Mouse (Mus musculus) stomach, postnatal 0 days (tissue): ENCODE data around the gene Btn2a2. TPM values are rescaled to one million over a fixed set of nuclear protein-coding genes. Genes with fewer than 3 reads are reported as not detected.
A peak's percentile ranks its signal among the peaks of the same experiment; 100 is the strongest.

Source experiments
- ATAC-seq: fragments of 200-750 bp; cut with Nextera tagmentation; 2 replicates; pipeline ENCODE4 v1.8.0; 2017; ENCODE audit not compliant: low FRiP score, low TSS enrichment
- DNase-seq: peaks from one replicate; pipeline ENCODE4 v3.0.0-alpha.2; 2016; ENCODE audit warnings: low spot score
- H3K27ac ChIP-seq: fragments of 300-500 bp; sonication (generic); replicated peaks from 2 replicates; pipeline ENCODE4 v1.5.1; 2014; ENCODE audit warnings: mild to moderate bottlenecking, control low read depth
- H3K27me3 ChIP-seq: fragments of 300-500 bp; sonication (generic); 2 replicates; pipeline ENCODE4 v1.6.1; 2014; ENCODE audit warnings: low read length; ENCODE audit not compliant: control insufficient read depth, insufficient read depth
- H3K36me3 ChIP-seq: fragments of 300-500 bp; sonication (generic); 2 replicates; pipeline ENCODE4 v1.6.1; 2014; ENCODE audit warnings: low read length, mixed read lengths; ENCODE audit not compliant: control insufficient read depth, insufficient read depth
- H3K4me1 ChIP-seq: fragments of 300-500 bp; sonication (generic); replicated peaks from 2 replicates; pipeline ENCODE4 v1.6.1; 2014; ENCODE audit warnings: antibody characterized with exemption; ENCODE audit not compliant: control insufficient read depth, insufficient read depth
- H3K4me2 ChIP-seq: fragments of 300-500 bp; sonication (generic); replicated peaks from 2 replicates; pipeline ENCODE4 v1.6.1; 2014; ENCODE audit warnings: low read depth, mild to moderate bottlenecking, control low read depth, moderate library complexity
- H3K4me3 ChIP-seq: fragments of 300-500 bp; sonication (generic); 2 replicates; pipeline ENCODE4 v1.5.1; 2014; ENCODE audit warnings: low read depth, low read length, control low read depth
- H3K9ac ChIP-seq: fragments of 300-500 bp; sonication (generic); 2 replicates; pipeline ENCODE4 v1.6.1; 2014; ENCODE audit warnings: mild to moderate bottlenecking, low read length, control low read depth, mixed read lengths
- H3K9me3 ChIP-seq: fragments of 300-500 bp; sonication (generic); 2 replicates; pipeline ENCODE4 v1.6.1; 2016; ENCODE audit warnings: low read length; ENCODE audit not compliant: control insufficient read depth
- CTCF ChIP-seq: IDR thresholded peaks from 2 replicates; pipeline ENCODE4 v1.5.1; 2016; ENCODE audit warnings: antibody characterized with exemption, low read depth, mild to moderate bottlenecking, moderate library complexity
- EP300 ChIP-seq: optimal IDR thresholded peaks from 2 replicates; pipeline ENCODE3; 2016; ENCODE audit warnings: antibody characterized with exemption
- WGBS: fragments of 180-500 bp; shearing (Covaris S2); extraction: QIAGEN DNeasy Blood & Tissue Kit; methylation state at CpG from one replicate; pipeline ENCODE4 v1.1.7; 2014; 5-methylcytosine and 5-hydroxymethylcytosine counted together
- polyA plus RNA-seq: library from polyadenylated mRNA; unstranded; fragments of >200 nt; fragmentation: Nextera tagmentation; extraction: Ambion mirVana; gene quantifications from 2 replicates; pipeline ENCODE4 v1.2.1, GENCODE M21; 2015

Btn2a2 gene
- polyA plus RNA-seq, 1 experiment from 2014 or later: 0.07 TPM

DNA sequence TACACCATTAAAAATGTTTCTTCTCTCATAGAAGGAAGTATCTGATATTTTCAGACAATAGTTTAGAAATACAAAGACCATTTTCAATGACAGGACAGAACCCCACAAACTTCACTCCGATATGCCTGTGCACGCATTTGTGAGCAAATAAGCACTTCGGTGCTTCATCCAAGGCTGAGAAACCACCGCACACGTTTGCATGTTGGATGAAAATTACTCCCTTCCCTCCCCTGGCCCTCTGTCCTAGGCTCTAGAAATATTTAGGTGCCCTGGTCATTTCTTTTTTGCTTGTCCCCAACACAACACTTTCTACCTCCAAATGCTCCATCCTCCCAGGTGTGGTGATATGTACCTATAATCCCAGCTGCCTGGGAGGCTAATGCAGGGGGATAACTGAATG, 12.9 kb upstream of the Btn2a2 start:
- no peak overlapping the region for H3K9ac ChIP-seq
- H3K36me3 ChIP-seq: no peaks in the 10 kb centered on the region
- H3K4me1 ChIP-seq: 0 out of 2 replicates have a peak, but pooled peaks cover 2% of the 10 kb centered on the region
- ATAC-seq (no peak), DNase-seq (no peak)
- no peaks in the 10 kb centered on the region for H3K9me3 ChIP-seq
- WGBS: 20% methylated on average over 5 of the region's 5 CpGs
- no peak overlapping the region for H3K27ac ChIP-seq
- no peak overlapping the region for H3K4me3 ChIP-seq
- H3K4me2 ChIP-seq: no peak overlapping the region
- TF ChIP-seq EP300: no peak
- no peaks in the 10 kb centered on the region for H3K27me3 ChIP-seq

GRCm38 (mm10) chr13:23500424-23501200, 12.0 kb upstream of the Btn2a2 start:
- DNase-seq (peak; percentile 49), ATAC-seq (peak; percentile 59; the same call in 1 of the 2 replicates)
- Histone ChIP-seq H3K4me3 (no peak overlapping the region), H3K4me1 (0 out of 2 replicates have a peak, but pooled peaks cover 2% of the 10 kb centered on the region), H3K9me3 (no peaks in the 10 kb centered on the region), H3K4me2 (no peak overlapping the region), H3K27me3 (no peaks in the 10 kb centered on the region), H3K36me3 (no peaks in the 10 kb centered on the region), H3K27ac (no peak overlapping the region), H3K9ac (no peak overlapping the region)
- TF ChIP-seq EP300 (no peak), CTCF (no peak)
- WGBS: 10% methylated on average over 17 of the region's 17 CpGs

DNA sequence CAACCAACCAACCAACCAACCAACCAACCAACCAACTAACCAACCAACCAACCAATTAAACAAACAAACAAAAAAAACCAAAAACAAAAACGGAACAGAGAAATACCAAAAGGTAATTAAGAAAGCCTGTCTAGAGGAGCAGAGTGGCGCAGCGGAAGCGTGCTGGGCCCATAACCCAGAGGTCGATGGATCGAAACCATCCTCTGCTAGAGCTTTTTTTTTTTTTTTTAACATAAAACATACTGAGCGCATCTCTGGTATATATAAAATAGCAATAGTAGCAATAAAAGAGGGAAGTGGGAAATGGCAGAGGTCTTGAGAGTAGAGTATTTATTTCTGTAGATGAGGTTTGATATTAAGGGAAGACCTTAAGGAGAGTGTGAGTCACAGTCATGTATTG, 11.3 kb upstream of the Btn2a2 start:
- no peak for DNase-seq
- H3K4me2 ChIP-seq: no peak overlapping the region
- TF ChIP-seq CTCF: no peak
- TF ChIP-seq EP300: peak; percentile 21
- ATAC-seq: no peak
- no peaks in the 10 kb centered on the region for H3K27me3 ChIP-seq
- H3K4me3 ChIP-seq: no peak overlapping the region
- H3K9ac ChIP-seq: no peak overlapping the region
- H3K27ac ChIP-seq: no peak overlapping the region
- 33% methylated on average over 7 of the region's 7 CpGs for WGBS
- no peaks in the 10 kb centered on the region for H3K9me3 ChIP-seq
- H3K36me3 ChIP-seq: no peaks in the 10 kb centered on the region
- 0 out of 2 replicates have a peak, but pooled peaks cover 2% of the 10 kb centered on the region for H3K4me1 ChIP-seq

- DNase-seq (no peak), ATAC-seq (no peak)
- Histone ChIP-seq H3K9me3 (no peaks in the 10 kb centered on the region), H3K4me1 (0 out of 2 replicates have a peak, but pooled peaks cover 2% of the 10 kb centered on the region), H3K4me2 (peak overlapping the region; percentile 42), H3K36me3 (no peaks in the 10 kb centered on the region), H3K27me3 (no peaks in the 10 kb centered on the region), H3K27ac (no peak overlapping the region), H3K9ac (no peak overlapping the region), H3K4me3 (peak overlapping the region; percentile 22)
- TF ChIP-seq EP300: no peak
- WGBS: 5% methylated on average over 10 of the region's 10 CpGs
Measured at GRCm38 (mm10) chr13:23498653-23499052, 10.0 kb upstream of the Btn2a2 start.

DNA sequence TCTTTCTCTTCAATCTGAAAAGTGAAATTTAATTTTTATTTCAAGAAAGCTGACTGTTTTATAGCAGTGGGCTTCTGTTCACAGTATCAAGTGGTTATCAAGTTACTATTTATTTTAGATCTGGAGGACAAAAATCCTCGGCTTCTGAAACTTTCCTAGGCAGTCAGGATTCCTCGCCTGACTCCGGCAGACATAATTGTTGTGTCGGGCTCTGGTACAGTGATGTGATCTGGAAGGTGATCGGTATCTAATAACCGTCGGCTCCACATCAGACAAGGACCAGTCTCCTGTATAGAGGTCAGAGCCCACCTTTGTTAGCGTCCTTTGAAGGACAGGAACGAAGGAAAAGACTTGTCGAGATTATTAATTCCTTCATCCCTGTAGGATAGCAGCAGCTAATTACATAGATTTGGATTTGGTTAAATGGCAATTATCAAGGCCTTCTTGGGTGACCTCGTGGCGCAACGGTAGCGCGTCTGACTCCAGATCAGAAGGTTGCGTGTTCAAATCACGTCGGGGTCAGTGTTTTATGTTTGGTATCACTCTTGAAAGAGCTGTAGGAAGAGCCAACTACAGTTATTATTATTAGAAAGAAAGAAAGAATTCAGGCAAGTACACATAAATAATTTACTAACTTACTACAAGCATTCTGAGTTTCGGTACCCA, 9.1 kb upstream of the Btn2a2 start:
- Histone ChIP-seq H3K9ac (no peak overlapping the region), H3K4me1 (0 out of 2 replicates have a peak, but pooled peaks cover 2% of the 10 kb centered on the region), H3K4me3 (peak overlapping the region; percentile 22; the same call in 1 of the 2 replicates), H3K27ac (no peak overlapping the region), H3K27me3 (no peaks in the 10 kb centered on the region), H3K9me3 (no peaks in the 10 kb centered on the region), H3K36me3 (no peaks in the 10 kb centered on the region), H3K4me2 (peak overlapping the region; percentile 42)
- WGBS: 21% methylated on average over 19 of the region's 19 CpGs
- DNase-seq: no peak
- no peak for ATAC-seq
- no peak for TF ChIP-seq CTCF
- TF ChIP-seq EP300: no peak

DNA sequence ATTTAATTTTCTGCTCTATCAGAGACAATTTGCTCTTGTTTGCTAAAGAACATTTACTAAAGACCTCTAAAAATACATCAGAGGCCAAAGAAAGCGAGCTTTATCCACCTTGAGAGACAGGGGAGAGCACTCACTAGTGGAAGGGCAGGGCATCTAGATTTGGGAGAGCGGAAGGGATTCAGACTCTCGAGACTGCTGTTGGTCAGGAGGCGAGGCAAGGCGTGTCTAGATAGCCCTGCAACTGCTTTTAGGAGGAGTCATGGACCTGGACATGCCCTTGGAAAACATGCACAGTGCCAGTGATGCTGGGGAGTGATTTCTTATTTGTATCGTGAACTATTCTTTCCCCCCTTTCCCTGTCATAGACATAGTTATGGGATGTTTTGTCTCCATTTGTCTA, 6.9 kb upstream of the Btn2a2 start:
- Histone ChIP-seq H3K36me3 (no peaks in the 10 kb centered on the region), H3K27me3 (no peaks in the 10 kb centered on the region), H3K4me2 (no peak overlapping the region), H3K4me3 (no peak overlapping the region), H3K4me1 (0 out of 2 replicates have a peak, but pooled peaks cover 2% of the 10 kb centered on the region), H3K9me3 (no peaks in the 10 kb centered on the region), H3K9ac (no peak overlapping the region), H3K27ac (no peak overlapping the region)
- WGBS: 82% methylated on average over 6 of the region's 6 CpGs
- no peak for TF ChIP-seq CTCF
- TF ChIP-seq EP300: no peak
- DNase-seq: no peak
- no peak for ATAC-seq
